Mouse (Mus musculus): ENCODE results near the gene Rrp15. TPM values are rescaled to one million over a fixed set of nuclear protein-coding genes. Genes with fewer than 3 reads are reported as not detected.

The Rrp15 gene
- total and polyA plus RNA-seq, 2 experiments: 2.3 to 10.6 TPM

DNA sequence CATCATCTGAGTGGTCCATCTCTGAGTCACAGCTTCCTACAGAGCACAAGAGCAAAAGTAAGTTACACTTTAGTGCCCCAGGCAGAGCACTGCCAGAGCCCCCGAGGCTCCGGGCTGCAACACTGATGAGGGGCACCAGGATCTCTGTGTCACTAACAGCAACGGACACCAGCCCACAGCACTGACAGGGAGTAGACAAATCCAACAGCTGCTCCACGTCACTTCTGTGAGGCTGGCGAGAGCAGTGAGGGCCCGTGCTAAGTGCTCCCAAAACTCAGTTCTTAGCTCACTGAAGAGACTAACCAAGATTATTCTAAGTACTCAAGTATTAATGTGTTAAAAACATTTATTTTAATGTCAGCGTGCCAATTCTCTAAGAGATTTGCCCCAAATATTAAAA is 9.3 kb downstream of the Rrp15 start:
- peaks cover 13% of the 10 kb centered on the region; the same call in 1 of the 2 replicates for H3K79me2 ChIP-seq (ENCODE audit: control insufficient read depth, insufficient read depth, low read length)
- H3K27ac ChIP-seq (replicated peaks; ENCODE audit: insufficient read depth, low read depth, low read length): no peak overlapping the region
- H3K9ac ChIP-seq (ENCODE audit: low read depth, low read length): no peak overlapping the region
- H3K4me3 ChIP-seq (ENCODE audit: insufficient read depth, low read depth, low read length): no peak overlapping the region
- DNase-seq (ENCODE audit: extremely low read depth, low read depth, low spot score): no peak
- WGBS: 92% methylated on average over 7 of the region's 7 CpGs
- H3K4me1 ChIP-seq (ENCODE audit: control insufficient read depth, insufficient read depth, low read length): no peaks in the 10 kb centered on the region
- TF ChIP-seq CTCF (IDR thresholded peaks at IDR 0.05; ENCODE audit: low read depth, low read length): no peak
- TF ChIP-seq POLR2A (IDR thresholded peaks at IDR 0.05; ENCODE audit: extremely low read depth, insufficient read depth, low read length): no peak
- H3K36me3 ChIP-seq (ENCODE audit: control insufficient read depth, insufficient read depth, low read length): peaks cover 10% of the 10 kb centered on the region; the same call in 1 of the 2 replicates
- H3K27me3 ChIP-seq (ENCODE audit: control insufficient read depth, insufficient read depth, low read length): no peaks in the 10 kb centered on the region

DNA sequence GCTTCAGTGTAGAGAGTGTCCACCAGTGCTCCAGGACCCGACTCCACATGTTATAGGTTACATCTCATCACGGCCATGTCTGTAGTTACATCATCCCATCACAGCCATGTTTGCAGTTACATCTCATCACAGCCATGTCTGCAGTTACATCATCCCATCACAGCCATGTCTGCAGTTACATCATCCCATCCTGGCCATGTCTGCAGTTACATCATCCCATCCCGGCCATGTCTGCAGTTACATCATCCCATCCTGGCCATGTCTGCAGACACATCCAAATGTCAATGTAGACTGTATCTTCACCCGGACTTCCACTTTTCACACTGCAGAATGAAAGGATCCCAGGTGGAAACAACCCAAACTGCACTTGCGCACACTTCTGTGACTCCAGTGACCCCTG is 13.6 kb downstream of the Rrp15 start:
- H3K9ac ChIP-seq (ENCODE audit: low read depth, low read length): no peak overlapping the region
- no peaks in the 10 kb centered on the region for H3K27me3 ChIP-seq (ENCODE audit: control insufficient read depth, insufficient read depth, low read length)
- no peak for DNase-seq (ENCODE audit: extremely low read depth, low read depth, low spot score)
- WGBS: 71% methylated on average over 5 of the region's 5 CpGs
- peaks cover 14% of the 10 kb centered on the region for H3K36me3 ChIP-seq (ENCODE audit: control insufficient read depth, insufficient read depth, low read length)
- no peak overlapping the region for H3K4me3 ChIP-seq (ENCODE audit: insufficient read depth, low read depth, low read length)
- TF ChIP-seq CTCF (IDR thresholded peaks at IDR 0.05; ENCODE audit: low read depth, low read length) (no peak), POLR2A (IDR thresholded peaks at IDR 0.05; ENCODE audit: extremely low read depth, insufficient read depth, low read length) (no peak)
- no peaks in the 10 kb centered on the region for H3K4me1 ChIP-seq (ENCODE audit: control insufficient read depth, insufficient read depth, low read length)
- H3K27ac ChIP-seq (replicated peaks; ENCODE audit: insufficient read depth, low read depth, low read length): no peak overlapping the region
- peaks cover 3% of the 10 kb centered on the region; the same call in 1 of the 2 replicates for H3K79me2 ChIP-seq (ENCODE audit: control insufficient read depth, insufficient read depth, low read length)

DNA sequence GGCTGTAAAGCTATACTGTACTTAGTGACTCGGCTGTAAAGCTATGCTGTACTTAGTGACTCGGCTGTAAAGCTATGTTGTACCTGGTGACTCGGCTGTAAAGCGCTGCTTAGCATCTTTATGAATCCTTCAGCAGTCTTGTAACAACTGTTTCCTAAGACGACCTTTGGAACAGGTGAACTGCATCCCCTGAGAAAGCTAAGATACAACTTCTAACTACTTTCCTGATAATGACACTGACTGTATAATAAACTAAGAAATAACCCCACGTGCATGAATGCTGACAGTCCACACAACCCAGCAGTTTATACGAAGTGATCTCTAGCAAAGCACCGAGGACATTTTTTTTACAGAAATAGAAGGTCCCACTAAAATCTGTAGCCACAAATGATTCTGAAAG is 16.1 kb downstream of the Rrp15 start:
- 95% methylated on average over 8 of the region's 8 CpGs for WGBS
- Histone ChIP-seq H3K9ac (ENCODE audit: low read depth, low read length) (no peak overlapping the region), H3K27me3 (ENCODE audit: control insufficient read depth, insufficient read depth, low read length) (no peaks in the 10 kb centered on the region), H3K36me3 (ENCODE audit: control insufficient read depth, insufficient read depth, low read length) (peaks cover 14% of the 10 kb centered on the region), H3K4me1 (ENCODE audit: control insufficient read depth, insufficient read depth, low read length) (no peaks in the 10 kb centered on the region), H3K4me3 (ENCODE audit: insufficient read depth, low read depth, low read length) (no peak overlapping the region), H3K79me2 (ENCODE audit: control insufficient read depth, insufficient read depth, low read length) (peaks cover 3% of the 10 kb centered on the region; the same call in 1 of the 2 replicates), H3K27ac (replicated peaks; ENCODE audit: insufficient read depth, low read depth, low read length) (no peak overlapping the region)
- TF ChIP-seq POLR2A (IDR thresholded peaks at IDR 0.05; ENCODE audit: extremely low read depth, insufficient read depth, low read length) (no peak), CTCF (IDR thresholded peaks at IDR 0.05; ENCODE audit: low read depth, low read length) (no peak)
- no peak for DNase-seq (ENCODE audit: extremely low read depth, low read depth, low spot score)

DNA sequence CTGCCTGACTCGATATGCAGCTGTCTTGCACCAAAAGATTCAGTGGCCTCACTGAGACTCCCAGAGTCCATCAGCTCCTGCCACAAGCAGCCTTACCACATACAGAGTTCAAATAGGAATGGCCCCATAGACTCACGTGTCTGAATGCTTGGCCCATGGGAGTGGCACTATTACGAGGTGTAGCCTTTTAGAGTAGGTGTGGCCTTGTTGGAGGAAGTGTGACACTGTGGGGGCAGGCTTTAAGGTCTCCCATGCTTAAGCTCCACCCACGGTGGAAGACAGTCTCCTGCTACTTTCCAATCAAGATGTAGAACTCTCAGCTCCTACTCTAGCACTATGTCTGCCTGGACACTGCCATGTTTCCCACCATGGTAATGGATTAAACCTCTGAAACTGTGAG is 20.4 kb downstream of the Rrp15 start:
- DNase-seq (ENCODE audit: extremely low read depth, low read depth, low spot score): no peak
- 80% methylated on average over 4 of the region's 4 CpGs for WGBS
- no peak overlapping the region for H3K4me3 ChIP-seq (ENCODE audit: insufficient read depth, low read depth, low read length)
- H3K36me3 ChIP-seq (ENCODE audit: control insufficient read depth, insufficient read depth, low read length): no peaks in the 10 kb centered on the region; the same call in 1 of the 2 replicates
- no peak overlapping the region for H3K27ac ChIP-seq (replicated peaks; ENCODE audit: insufficient read depth, low read depth, low read length)
- H3K79me2 ChIP-seq (ENCODE audit: control insufficient read depth, insufficient read depth, low read length): no peaks in the 10 kb centered on the region
- no peaks in the 10 kb centered on the region for H3K27me3 ChIP-seq (ENCODE audit: control insufficient read depth, insufficient read depth, low read length)
- no peak overlapping the region for H3K9ac ChIP-seq (ENCODE audit: low read depth, low read length)
- H3K4me1 ChIP-seq (ENCODE audit: control insufficient read depth, insufficient read depth, low read length): no peaks in the 10 kb centered on the region
- no peak for TF ChIP-seq CTCF (IDR thresholded peaks at IDR 0.05; ENCODE audit: low read depth, low read length)
- no peak for TF ChIP-seq POLR2A (IDR thresholded peaks at IDR 0.05; ENCODE audit: extremely low read depth, insufficient read depth, low read length)

DNA sequence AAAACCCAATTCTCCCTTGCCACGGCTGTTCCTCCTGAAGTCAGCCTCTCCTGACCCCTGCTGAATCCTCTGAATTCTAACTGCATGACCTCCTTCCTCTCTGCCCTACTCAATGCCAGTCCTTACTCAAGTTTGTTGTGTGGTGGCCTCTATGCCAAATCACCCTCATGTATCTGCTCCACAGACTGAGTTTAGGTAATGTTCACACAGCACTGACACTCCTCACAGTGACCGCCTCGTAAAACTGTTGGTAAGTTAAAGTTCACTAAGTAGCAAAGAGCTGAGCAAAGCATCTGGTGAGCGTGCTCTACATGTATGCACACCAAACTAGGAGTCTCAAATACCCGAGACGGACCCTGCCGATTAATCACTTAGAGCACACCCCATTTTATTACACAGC is 23.0 kb downstream of the Rrp15 start:
- no peak overlapping the region for H3K4me3 ChIP-seq (ENCODE audit: insufficient read depth, low read depth, low read length)

DNA sequence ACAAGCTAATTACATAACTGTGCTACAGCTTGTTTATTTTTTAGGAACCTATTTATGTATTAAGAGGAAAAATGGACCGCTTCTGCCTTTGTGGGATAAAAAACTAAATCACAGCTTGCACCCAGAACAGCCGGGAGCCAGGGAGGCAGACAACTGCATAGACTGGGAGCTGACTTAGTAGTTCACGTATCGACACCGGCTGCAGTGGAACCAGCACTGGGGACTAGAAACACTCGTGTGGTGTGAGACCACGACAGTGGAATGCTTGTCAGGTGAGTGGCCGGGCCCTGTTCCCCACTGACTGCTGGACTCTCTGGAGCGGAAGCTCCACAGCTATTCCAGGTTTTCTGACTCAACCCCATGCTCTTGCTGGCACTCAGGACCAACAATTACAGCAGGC is 26.9 kb downstream of the Rrp15 start:
- no peak for DNase-seq (ENCODE audit: extremely low read depth, low read depth, low spot score)
- Histone ChIP-seq H3K4me3 (ENCODE audit: insufficient read depth, low read depth, low read length) (no peak overlapping the region), H3K9ac (ENCODE audit: low read depth, low read length) (no peak overlapping the region), H3K79me2 (ENCODE audit: control insufficient read depth, insufficient read depth, low read length) (no peaks in the 10 kb centered on the region), H3K27me3 (ENCODE audit: control insufficient read depth, insufficient read depth, low read length) (no peaks in the 10 kb centered on the region), H3K4me1 (ENCODE audit: control insufficient read depth, insufficient read depth, low read length) (no peaks in the 10 kb centered on the region), H3K36me3 (ENCODE audit: control insufficient read depth, insufficient read depth, low read length) (peaks cover 9% of the 10 kb centered on the region; the same call in 1 of the 2 replicates), H3K27ac (replicated peaks; ENCODE audit: insufficient read depth, low read depth, low read length) (no peak overlapping the region)
- 90% methylated on average over 9 of the region's 9 CpGs for WGBS
- TF ChIP-seq POLR2A (IDR thresholded peaks at IDR 0.05; ENCODE audit: extremely low read depth, insufficient read depth, low read length) (no peak), CTCF (IDR thresholded peaks at IDR 0.05; ENCODE audit: low read depth, low read length) (no peak)

More for the DNA sequence above, 23.0 kb downstream of the Rrp15 start:
- no peak for TF ChIP-seq CTCF (IDR thresholded peaks at IDR 0.05; ENCODE audit: low read depth, low read length)
- no peak for TF ChIP-seq POLR2A (IDR thresholded peaks at IDR 0.05; ENCODE audit: extremely low read depth, insufficient read depth, low read length)
- 90% methylated on average over 7 of the region's 7 CpGs for WGBS
- Histone ChIP-seq H3K9ac (ENCODE audit: low read depth, low read length) (no peak overlapping the region), H3K79me2 (ENCODE audit: control insufficient read depth, insufficient read depth, low read length) (no peaks in the 10 kb centered on the region), H3K27me3 (ENCODE audit: control insufficient read depth, insufficient read depth, low read length) (no peaks in the 10 kb centered on the region), H3K36me3 (ENCODE audit: control insufficient read depth, insufficient read depth, low read length) (no peaks in the 10 kb centered on the region), H3K4me1 (ENCODE audit: control insufficient read depth, insufficient read depth, low read length) (no peaks in the 10 kb centered on the region), H3K27ac (replicated peaks; ENCODE audit: insufficient read depth, low read depth, low read length) (no peak overlapping the region)
- DNase-seq (ENCODE audit: extremely low read depth, low read depth, low spot score): no peak
